Mouse (Mus musculus) intestine, postnatal 0 days (tissue): ENCODE measurements around the gene Atf4. TPM values are rescaled to one million over a fixed set of nuclear protein-coding genes. Genes with fewer than 3 reads are reported as not detected.
A peak's percentile ranks its signal among the peaks of the same experiment; 100 is the strongest.

Source experiments
- ATAC-seq: fragments of 200-750 bp; cut with Nextera tagmentation; 2 replicates; pipeline ENCODE4 v1.8.0; 2017; ENCODE audit warnings: mild to moderate bottlenecking, moderate TSS enrichment, moderate library complexity
- H3K27ac ChIP-seq: fragments of 300-500 bp; sonication (generic); 2 replicates; pipeline ENCODE4 v1.5.1; 2014; ENCODE audit warnings: mild to moderate bottlenecking, low read depth, low read length, moderate library complexity
- H3K27me3 ChIP-seq: fragments of 300-500 bp; sonication (generic); replicated peaks from 2 replicates; pipeline ENCODE4 v1.6.1; 2014; ENCODE audit warnings: low read length, mixed read lengths; ENCODE audit not compliant: control insufficient read depth, insufficient read depth
- H3K36me3 ChIP-seq: fragments of 300-500 bp; sonication (generic); 2 replicates; pipeline ENCODE4 v1.6.1; 2014; ENCODE audit warnings: mild to moderate bottlenecking, moderate library complexity; ENCODE audit not compliant: control insufficient read depth, insufficient read depth
- H3K4me1 ChIP-seq: fragments of 300-500 bp; sonication (generic); replicated peaks from 2 replicates; pipeline ENCODE4 v1.6.1; 2014; ENCODE audit warnings: antibody characterized with exemption, low read length, mixed read lengths; ENCODE audit not compliant: control insufficient read depth, insufficient read depth
- H3K4me2 ChIP-seq: fragments of 300-500 bp; sonication (generic); replicated peaks from 2 replicates; pipeline ENCODE4 v1.6.1; 2014; ENCODE audit warnings: low read depth, mild to moderate bottlenecking, moderate library complexity
- H3K4me3 ChIP-seq: fragments of 300-500 bp; sonication (generic); 2 replicates; pipeline ENCODE4 v1.5.1; 2014; ENCODE audit warnings: low read depth, low read length
- H3K9ac ChIP-seq: fragments of 300-500 bp; sonication (generic); 2 replicates; pipeline ENCODE4 v1.6.1; 2014; ENCODE audit warnings: mild to moderate bottlenecking, low read depth, low read length
- H3K9me3 ChIP-seq: fragments of 300-500 bp; sonication (generic); 2 replicates; pipeline ENCODE4 v1.6.1; 2016; ENCODE audit warnings: mixed run types; ENCODE audit not compliant: control insufficient read depth
- CTCF ChIP-seq: sonication (generic); IDR thresholded peaks from 2 replicates; pipeline ENCODE4 v1.5.1; 2016; ENCODE audit warnings: low read depth, mild to moderate bottlenecking, control low read depth, antibody characterized with exemption, moderate library complexity
- WGBS: fragments of 180-500 bp; shearing (Covaris S2); extraction: QIAGEN DNeasy Blood & Tissue Kit; methylation state at CpG from one replicate; pipeline ENCODE4 v1.1.7; 2014; 5-methylcytosine and 5-hydroxymethylcytosine counted together
- polyA plus RNA-seq: library from polyadenylated mRNA; unstranded; fragments of >200 nt; fragmentation: Nextera tagmentation; extraction: Ambion mirVana; gene quantifications from 2 replicates; pipeline ENCODE4 v1.2.1, GENCODE M21; 2015

The Atf4 gene
- polyA plus RNA-seq, 1 experiment from 2014 or later: 95.2 TPM

DNA sequence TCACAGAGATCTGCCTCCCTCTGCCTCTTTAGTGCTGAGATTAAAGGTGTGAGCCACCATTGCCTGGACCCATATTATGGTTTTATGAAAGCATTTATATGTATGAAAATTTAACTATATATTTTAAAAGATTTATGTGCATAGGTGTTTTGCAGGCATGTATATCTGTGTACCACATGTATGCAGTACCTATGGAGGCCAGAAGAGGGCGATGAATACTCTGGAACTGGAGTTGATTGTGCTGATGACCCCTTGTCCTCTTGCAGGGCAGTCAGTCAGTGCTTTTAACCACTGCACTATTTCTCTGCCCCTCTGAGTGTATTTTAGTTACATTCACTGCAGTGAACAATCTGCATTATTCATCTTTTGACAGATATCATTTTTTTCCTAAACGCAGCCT is 29.2 kb upstream of the Atf4 start:
- 47% methylated on average over 2 of the region's 2 CpGs for WGBS
- no peaks in the 10 kb centered on the region for H3K4me1 ChIP-seq
- peak; percentile 83 for TF ChIP-seq CTCF
- H3K36me3 ChIP-seq: no peaks in the 10 kb centered on the region
- H3K27ac ChIP-seq: no peak overlapping the region
- no peak overlapping the region for H3K4me3 ChIP-seq
- H3K9ac ChIP-seq: no peak overlapping the region
- no peak overlapping the region for H3K4me2 ChIP-seq
- H3K9me3 ChIP-seq: no peaks in the 10 kb centered on the region
- ATAC-seq: peak; percentile 64
- no peaks in the 10 kb centered on the region for H3K27me3 ChIP-seq

DNA sequence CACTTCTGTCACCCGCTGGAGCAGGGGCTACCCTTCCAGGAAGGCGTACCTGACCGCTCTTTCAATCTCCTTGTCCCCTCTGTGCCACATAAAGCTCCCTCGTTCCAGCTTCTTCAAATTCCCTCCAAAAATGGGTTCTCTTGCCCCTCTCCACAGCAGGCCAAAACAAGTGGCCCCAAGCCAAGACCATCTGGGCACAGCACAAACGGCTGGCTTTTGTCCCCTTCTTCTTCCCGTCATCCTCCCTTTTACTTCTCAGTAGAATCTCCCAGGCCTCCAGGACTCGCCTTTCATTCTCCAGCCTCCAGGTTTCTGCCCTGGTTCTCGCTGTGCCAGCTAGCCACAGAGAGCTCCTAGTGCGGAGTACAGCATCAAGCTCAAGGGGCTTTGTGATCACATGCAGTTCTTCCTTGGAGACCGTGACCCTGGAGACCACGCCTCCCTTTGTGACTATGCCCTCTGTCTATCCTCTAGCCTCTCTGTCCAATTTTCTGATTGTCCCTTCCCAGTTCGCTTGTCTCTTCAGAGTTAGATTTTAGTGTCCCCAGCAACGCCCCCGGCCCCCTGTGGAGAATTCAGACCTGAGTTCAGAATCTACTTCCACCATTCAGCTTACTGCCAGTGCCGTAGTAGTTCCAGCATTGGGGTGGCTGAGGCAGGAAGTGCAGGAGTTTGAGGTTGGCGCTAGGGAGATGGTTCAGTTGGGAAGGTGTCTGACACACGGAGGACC is 26.7 kb upstream of the Atf4 start:
- ATAC-seq: no peak
- Histone ChIP-seq H3K4me2 (no peak overlapping the region), H3K36me3 (no peaks in the 10 kb centered on the region), H3K27ac (no peak overlapping the region), H3K27me3 (no peaks in the 10 kb centered on the region), H3K4me1 (no peaks in the 10 kb centered on the region), H3K9ac (no peak overlapping the region), H3K9me3 (no peaks in the 10 kb centered on the region), H3K4me3 (no peak overlapping the region)
- no peak for TF ChIP-seq CTCF
- 77% methylated on average over 17 of the region's 17 CpGs for WGBS

DNA sequence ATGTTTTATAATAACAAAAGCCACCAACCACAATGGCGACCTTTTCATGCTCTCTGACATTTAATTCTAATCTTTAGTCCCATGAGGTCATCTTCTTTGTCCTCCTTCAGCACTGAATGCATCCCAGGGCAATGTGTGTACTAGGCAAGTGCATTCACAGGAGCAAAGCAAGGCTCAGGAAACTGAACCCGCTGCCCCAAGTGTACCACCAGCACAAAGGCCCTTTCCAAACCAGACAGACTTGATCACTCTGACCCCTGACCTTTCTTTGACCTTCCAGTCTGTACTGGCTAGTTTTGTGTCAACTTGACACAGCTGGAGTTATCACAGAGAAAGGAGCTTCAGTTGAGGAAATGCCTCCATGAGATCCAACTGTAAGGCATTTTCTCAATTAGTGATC is 22.7 kb upstream of the Atf4 start:
- H3K9ac ChIP-seq: no peak overlapping the region
- H3K27me3 ChIP-seq: no peaks in the 10 kb centered on the region
- no peak overlapping the region for H3K4me3 ChIP-seq
- H3K9me3 ChIP-seq: no peaks in the 10 kb centered on the region
- TF ChIP-seq CTCF: no peak
- no peak overlapping the region for H3K27ac ChIP-seq
- H3K4me1 ChIP-seq: no peaks in the 10 kb centered on the region; the same call in 1 of the 2 replicates
- 72% methylated on average over 2 of the region's 2 CpGs for WGBS
- H3K36me3 ChIP-seq: peaks cover 19% of the 10 kb centered on the region
- ATAC-seq: no peak
- H3K4me2 ChIP-seq: no peak overlapping the region

DNA sequence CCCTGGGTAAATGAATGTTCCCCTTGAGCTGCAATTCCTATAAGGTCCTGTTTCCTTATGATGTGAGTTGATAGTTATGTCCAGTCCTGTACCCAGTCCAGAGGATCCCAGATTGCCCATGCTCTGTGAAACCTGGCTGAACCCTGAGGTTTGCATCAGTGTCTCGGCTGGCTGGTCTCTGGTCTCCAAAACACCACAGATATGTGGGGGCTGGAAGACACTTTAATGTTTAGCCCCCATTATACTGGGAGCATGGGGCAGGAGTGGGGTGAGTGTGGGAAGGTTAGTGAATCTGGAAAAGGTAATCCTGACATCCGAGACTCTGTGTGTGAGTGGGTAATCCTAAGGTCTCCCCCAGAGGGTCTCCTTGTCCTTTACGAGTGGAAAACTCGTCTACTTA is 21.9 kb upstream of the Atf4 start:
- no peak overlapping the region for H3K9ac ChIP-seq
- H3K36me3 ChIP-seq: peaks cover 24% of the 10 kb centered on the region
- H3K27me3 ChIP-seq: no peaks in the 10 kb centered on the region
- WGBS: 74% methylated on average over 4 of the region's 4 CpGs
- no peak overlapping the region for H3K4me2 ChIP-seq
- peak overlapping the region; percentile 85 for H3K27ac ChIP-seq
- no peak for ATAC-seq
- H3K4me3 ChIP-seq: no peak overlapping the region
- no peaks in the 10 kb centered on the region for H3K9me3 ChIP-seq
- no peak for TF ChIP-seq CTCF
- no peaks in the 10 kb centered on the region; the same call in 1 of the 2 replicates for H3K4me1 ChIP-seq

DNA sequence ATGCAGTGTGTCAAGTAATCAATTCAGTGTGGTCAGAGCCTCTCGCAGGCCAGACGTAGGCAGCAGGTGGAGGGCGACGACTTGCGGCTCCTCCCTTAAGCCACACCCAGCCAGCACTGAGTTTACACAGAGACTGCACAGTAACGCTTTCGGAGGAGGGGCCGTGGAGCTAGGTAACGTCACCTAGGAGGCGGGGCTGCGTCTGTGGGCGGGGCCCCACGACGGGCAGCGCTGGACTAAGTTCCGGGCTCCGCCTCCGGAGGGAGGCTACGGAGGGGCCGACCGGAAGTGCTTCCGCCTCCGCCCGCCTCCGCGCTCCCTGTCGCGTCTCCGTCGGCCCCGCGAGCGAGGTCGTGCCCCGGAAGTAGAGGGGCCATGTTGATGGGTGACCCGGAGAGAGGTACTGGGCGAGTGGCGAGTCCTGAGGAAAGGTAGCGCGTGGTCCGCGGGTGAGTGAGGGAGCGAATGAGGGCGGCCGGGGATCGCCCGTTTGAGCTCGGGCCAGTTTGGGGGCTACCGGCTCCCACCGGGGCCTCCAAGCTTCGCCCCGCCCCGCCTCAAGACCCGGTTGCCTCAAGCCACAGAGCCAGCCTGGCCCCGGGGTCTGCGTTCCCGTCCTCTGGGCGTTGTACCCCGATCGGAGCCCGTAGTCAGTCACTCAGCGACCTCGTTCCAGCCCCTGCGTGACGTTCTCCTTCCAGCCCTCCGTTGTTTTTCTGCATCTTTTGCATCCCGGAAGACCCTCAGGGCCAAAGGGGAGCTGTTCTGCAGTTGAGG is 21.1 kb upstream of the Atf4 start, which contains the start of gene Mief1:
Gene Mief1, plus strand, starts transcription at position 286 of the 777 bp plus-strand sequence.
- Histone ChIP-seq H3K9ac (peak within 1 kb of the TSS; percentile 77), H3K27ac (peak within 1 kb of the TSS; percentile 85), H3K4me3 (peak within 1 kb of the TSS; percentile 78), H3K4me2 (peak within 1 kb of the TSS; percentile 73), H3K4me1 (no peaks in the 10 kb centered on the region; the same call in 1 of the 2 replicates), H3K27me3 (no peaks in the 10 kb centered on the region), H3K36me3 (peaks cover 33% of the 10 kb centered on the region), H3K9me3 (no peaks in the 10 kb centered on the region)
- under 1% methylated on average over 67 of the region's 67 CpGs for WGBS
- ATAC-seq: peak; percentile 97
- peak; percentile 45 for TF ChIP-seq CTCF

DNA sequence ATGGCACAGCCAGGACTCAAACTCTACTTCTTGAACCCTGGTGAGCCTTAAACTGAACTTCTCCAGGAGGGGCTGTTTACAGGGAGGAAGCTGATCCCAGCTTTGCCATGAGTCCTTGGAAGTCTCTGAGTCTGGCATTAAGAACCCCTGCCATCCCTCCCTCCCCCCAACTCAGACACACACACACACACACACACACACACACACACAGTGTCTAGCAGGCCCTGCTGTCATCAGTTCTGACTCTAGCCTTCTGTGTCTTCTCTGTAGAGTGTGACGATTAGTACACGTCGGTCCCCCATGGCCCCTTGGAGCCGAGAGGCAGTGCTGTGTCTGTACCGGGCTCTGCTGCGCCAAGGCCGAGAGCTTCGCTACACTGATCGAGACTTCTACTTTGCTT is 19.4 kb upstream of the Atf4 start, which contains the start of gene AC140267.1:
Gene AC140267.1, plus strand, starts transcription at position 301 of the 400 bp plus-strand sequence.
- peak within 1 kb of the TSS; percentile 73 for H3K4me2 ChIP-seq
- peak within 1 kb of the TSS; percentile 85; the same call in 1 of the 2 replicates for H3K27ac ChIP-seq
- ATAC-seq: no peak
- peak within 1 kb of the TSS; percentile 77; the same call in 1 of the 2 replicates for H3K9ac ChIP-seq
- H3K9me3 ChIP-seq: no peaks in the 10 kb centered on the region
- H3K27me3 ChIP-seq: no peaks in the 10 kb centered on the region
- WGBS: 92% methylated on average over 9 of the region's 9 CpGs
- H3K4me1 ChIP-seq: no peaks in the 10 kb centered on the region; the same call in 1 of the 2 replicates
- no peak for TF ChIP-seq CTCF
- peak within 1 kb of the TSS; percentile 78 for H3K4me3 ChIP-seq
- H3K36me3 ChIP-seq: peaks cover 41% of the 10 kb centered on the region
